Mouse (Mus musculus) kidney, adult 18-20 months (tissue): ENCODE results near the gene Mipol1.

Experiments used
- DNase-seq: peaks from one replicate; pipeline ENCODE4 v3.0.0; 2021

The Mipol1 gene

GRCm38 (mm10) chr12:57243671-57244495 lies 13.7 kb downstream of the Mipol1 start:
- no peak for DNase-seq

GRCm38 (mm10) chr12:57258572-57258971 lies 28.3 kb downstream of the Mipol1 start:
- DNase-seq = no peak

GRCm38 (mm10) chr12:57275456-57275855 lies 45.2 kb downstream of the Mipol1 start:
- DNase-seq = no peak

GRCm38 (mm10) chr12:57281155-57282114 lies 51.2 kb downstream of the Mipol1 start:
- DNase-seq = no peak

GRCm38 (mm10) chr12:57285303-57286059 lies 55.3 kb downstream of the Mipol1 start:
- no peak for DNase-seq

- no peak for DNase-seq
Observed at GRCm38 (mm10) chr12:57307337-57307736, 77.1 kb downstream of the Mipol1 start.

GRCm38 (mm10) chr12:57307748-57308147 lies 77.5 kb downstream of the Mipol1 start:
- DNase-seq = no peak

GRCm38 (mm10) chr12:57339053-57339452 lies 108.8 kb downstream of the Mipol1 start:
- DNase-seq = no peak

GRCm38 (mm10) chr12:57340111-57340510 lies 109.9 kb downstream of the Mipol1 start:
- DNase-seq = no peak

GRCm38 (mm10) chr12:57362732-57363131 lies 132.5 kb downstream of the Mipol1 start:
- no peak for DNase-seq

GRCm38 (mm10) chr12:57364027-57364426 lies 133.8 kb downstream of the Mipol1 start:
- DNase-seq = no peak

- no peak for DNase-seq
Observed at GRCm38 (mm10) chr12:57371790-57372547, 141.7 kb downstream of the Mipol1 start.

- DNase-seq = no peak
Observed at GRCm38 (mm10) chr12:57382797-57383196, 152.6 kb downstream of the Mipol1 start.

GRCm38 (mm10) chr12:57387588-57388292 lies 157.5 kb downstream of the Mipol1 start:
- DNase-seq = no peak

- no peak for DNase-seq
Observed at GRCm38 (mm10) chr12:57399547-57399946, 169.3 kb downstream of the Mipol1 start.

- DNase-seq = no peak
Observed at GRCm38 (mm10) chr12:57400186-57400585, 170.0 kb downstream of the Mipol1 start.

GRCm38 (mm10) chr12:57401126-57401525 lies 170.9 kb downstream of the Mipol1 start:
- DNase-seq = no peak

GRCm38 (mm10) chr12:57402360-57402759 lies 172.1 kb downstream of the Mipol1 start:
- DNase-seq = no peak

GRCm38 (mm10) chr12:57409976-57410375 lies 179.7 kb downstream of the Mipol1 start:
- no peak for DNase-seq

GRCm38 (mm10) chr12:57413833-57414232 lies 183.6 kb downstream of the Mipol1 start:
- DNase-seq = no peak

GRCm38 (mm10) chr12:57424902-57425301 lies 194.7 kb downstream of the Mipol1 start:
- no peak for DNase-seq
